39 mouse cellular contexts compared by ENCODE assay signal in the genomic region with DNA sequence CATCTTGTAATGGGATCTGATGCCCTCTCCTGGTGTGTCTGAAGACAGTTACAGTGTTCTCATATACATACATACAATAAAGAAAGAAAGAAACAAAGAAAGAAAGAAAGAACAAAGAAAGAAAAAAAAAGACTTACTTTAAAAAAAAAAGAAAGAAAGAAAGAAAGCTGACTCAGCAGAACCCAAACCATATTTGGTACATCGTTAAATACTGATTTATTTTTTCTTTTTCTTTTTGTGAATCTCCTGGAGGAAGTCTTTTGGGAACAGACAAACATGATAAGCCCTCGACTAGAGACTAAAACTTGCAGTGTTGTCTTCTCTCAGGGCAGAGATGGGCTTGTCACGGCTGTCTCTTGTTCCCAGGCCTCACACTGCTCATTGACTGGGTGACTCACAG. TPM values are rescaled to one million over a fixed set of nuclear protein-coding genes. Genes with fewer than 3 reads are reported as not detected.
"Had no signal": no experiment of that assay in that cellular context is flagged by ENCODE, and none has a peak within 500 bp of the region (broad histone marks: within the 10 kb centered on the region; RNA-seq: fewer than 3 reads in every experiment).

No protein-coding gene starts in this region.

- H3K9me3 ChIP-seq: limb, embryonic 10.5 days; limb, embryonic 12.5 days; limb, embryonic 13.5 days; limb, embryonic 15.5 days; liver, embryonic 12.5 days; liver, embryonic 13.5 days; liver, embryonic 15.5 days; lung, embryonic 15.5 days; midbrain, embryonic 10.5 days; midbrain, embryonic 12.5 days; midbrain, embryonic 13.5 days; midbrain, embryonic 15.5 days had no signal

- H3K4me2 ChIP-seq: limb, embryonic 12.5 days; limb, embryonic 13.5 days; limb, embryonic 15.5 days; liver, embryonic 11.5 days; liver, embryonic 12.5 days; liver, embryonic 13.5 days; liver, embryonic 15.5 days; lung, embryonic 14.5 days; lung, embryonic 15.5 days; midbrain, embryonic 11.5 days; midbrain, embryonic 12.5 days; midbrain, embryonic 13.5 days; midbrain, embryonic 15.5 days had no signal

- H3K36me3 ChIP-seq: limb, embryonic 10.5 days; limb, embryonic 12.5 days; limb, embryonic 13.5 days; limb, embryonic 15.5 days; liver, embryonic 12.5 days; liver, embryonic 13.5 days; liver, embryonic 15.5 days; lung, embryonic 15.5 days; midbrain, embryonic 13.5 days; midbrain, embryonic 15.5 days had no signal

- H3K27ac ChIP-seq: limb, embryonic 10.5 days; limb, embryonic 12.5 days; limb, embryonic 13.5 days; limb, embryonic 15.5 days; liver, embryonic 12.5 days; liver, embryonic 13.5 days; liver, embryonic 14.5 days; liver, embryonic 15.5 days; lung, embryonic 15.5 days; macrophage; midbrain, embryonic 10.5 days; midbrain, embryonic 12.5 days; midbrain, embryonic 13.5 days; midbrain, embryonic 15.5 days had no signal

- ATAC-seq: liver, embryonic 12.5 days; liver, postnatal 0 days; lung, postnatal 0 days; midbrain, embryonic 13.5 days; midbrain, embryonic 15.5 days; midbrain, embryonic 16.5 days had no signal

- DNase-seq: left cerebral cortex, postnatal 4 days; liver; liver, embryonic 13.5 days; liver, postnatal 0 days; lung, adult 18-20 months; lung, adult 2 months; lung, embryonic 14.5 days; lung, postnatal 10 days; lung, postnatal 14 days; lung, postnatal 36 days; lung, postnatal 4 days; midbrain, embryonic 14.5 days had no signal

- H3K4me3 ChIP-seq: limb, embryonic 10.5 days; limb, embryonic 12.5 days; limb, embryonic 13.5 days; limb, embryonic 15.5 days; liver, embryonic 12.5 days; liver, embryonic 13.5 days; liver, embryonic 15.5 days; lung, embryonic 15.5 days; megakaryocyte, embryonic 14.5 days; midbrain, embryonic 10.5 days; midbrain, embryonic 12.5 days; midbrain, embryonic 13.5 days; midbrain, embryonic 15.5 days; myocyte had no signal

- H3K4me1 ChIP-seq: limb, embryonic 12.5 days; limb, embryonic 13.5 days; limb, embryonic 15.5 days; liver, embryonic 12.5 days; liver, embryonic 13.5 days; liver, embryonic 15.5 days; lung, embryonic 15.5 days; megakaryocyte, embryonic 14.5 days; midbrain, embryonic 12.5 days; midbrain, embryonic 15.5 days had no signal

- H3K27me3 ChIP-seq: limb, embryonic 12.5 days; limb, embryonic 13.5 days; limb, embryonic 15.5 days; liver, embryonic 12.5 days; liver, embryonic 13.5 days; liver, embryonic 15.5 days; lung, embryonic 15.5 days; megakaryocyte, embryonic 14.5 days; midbrain, embryonic 12.5 days; midbrain, embryonic 13.5 days; midbrain, embryonic 15.5 days had no signal

- H3K9ac ChIP-seq: limb, embryonic 12.5 days; limb, embryonic 13.5 days; limb, embryonic 15.5 days; liver, embryonic 12.5 days; liver, embryonic 13.5 days; liver, embryonic 14.5 days; liver, embryonic 15.5 days; liver, postnatal 0 days; lung, embryonic 14.5 days; lung, embryonic 15.5 days; midbrain, embryonic 12.5 days; midbrain, embryonic 13.5 days; midbrain, embryonic 15.5 days had no signal

RNA-seq across cellular contexts. Expression of a gene that starts 45.7 kb away (rescaled TPM):
- total RNA-seq: liver, adult 2 months; megakaryocyte progenitor cell, adult 5-6 weeks; megakaryocyte, adult 5-6 weeks; megakaryocyte-erythroid progenitor cell, adult 5-6 weeks; monocyte, adult 5-6 weeks had no signal
- polyA plus RNA-seq: limb, embryonic 10.5 days; limb, embryonic 11.5 days; limb, embryonic 12.5 days; limb, embryonic 13.5 days; limb, embryonic 15.5 days; liver, adult 2 months; liver, embryonic 11.5 days; liver, embryonic 12.5 days; liver, embryonic 13.5 days; liver, embryonic 15.5 days; liver, embryonic 16.5 days; liver, postnatal 0 days; lung, adult 2 months; lung, embryonic 14.5 days; lung, embryonic 15.5 days; lung, embryonic 16.5 days; lung, postnatal 0 days; macrophage; myocyte had no signal
